Mouse (Mus musculus) ES-Bruce4 (cell line): ENCODE measurements around the gene 4931440F15Rik. TPM values are rescaled to one million over a fixed set of nuclear protein-coding genes. Genes with fewer than 3 reads are reported as not detected.
"Not testable (repeated sequence)": the region's sequence is repeated elsewhere in the genome, so short reads cannot be mapped to it uniquely, and the experiment has no call there.

ENCODE experiments used
- H3K27ac ChIP-seq: 2 replicates; pipeline ENCODE4 v1.5.1; 2012; ENCODE audit warnings: low read length, inconsistent platforms; ENCODE audit not compliant: insufficient read depth
- H3K27me3 ChIP-seq: 2 replicates; pipeline ENCODE4 v1.6.1; 2012; ENCODE audit warnings: mild to moderate bottlenecking, low read length, inconsistent platforms; ENCODE audit not compliant: control insufficient read depth, poor library complexity, insufficient read depth, severe bottlenecking
- H3K36me3 ChIP-seq: 2 replicates; pipeline ENCODE4 v1.6.1; 2012; ENCODE audit warnings: inconsistent platforms, mild to moderate bottlenecking, low read length, moderate library complexity; ENCODE audit not compliant: control insufficient read depth, poor library complexity, insufficient read depth, severe bottlenecking
- H3K4me1 ChIP-seq: one replicate; pipeline ENCODE4 v1.8.1; 2011; ENCODE audit warnings: low read length; ENCODE audit not compliant: control insufficient read depth, insufficient read depth
- H3K4me3 ChIP-seq: 2 replicates; pipeline ENCODE4 v1.5.1; 2011; ENCODE audit warnings: low read depth, mild to moderate bottlenecking, low read length
- H3K9ac ChIP-seq: 2 replicates; pipeline ENCODE4 v1.6.1; 2012; ENCODE audit warnings: low read depth, mild to moderate bottlenecking, inconsistent platforms; ENCODE audit not compliant: poor library complexity, severe bottlenecking
- H3K9me3 ChIP-seq: replicated peaks from 2 replicates; pipeline ENCODE4 v1.6.1; 2012; ENCODE audit warnings: mild to moderate bottlenecking, low read length, inconsistent platforms; ENCODE audit not compliant: control insufficient read depth, poor library complexity, insufficient read depth, severe bottlenecking
- CTCF ChIP-seq: IDR thresholded peaks from one replicate; pipeline ENCODE4 v1.8.1; 2011; ENCODE audit warnings: low read depth, low read length
- EP300 ChIP-seq: IDR thresholded peaks from 2 replicates; pipeline ENCODE4 v1.6.1; 2011; ENCODE audit warnings: low read depth, low read length; ENCODE audit not compliant: insufficient read depth
- POLR2A ChIP-seq: IDR thresholded peaks from one replicate; pipeline ENCODE4 v1.8.1; 2011; ENCODE audit warnings: low read length; ENCODE audit not compliant: insufficient read depth
- polyA plus RNA-seq: library from polyadenylated mRNA; stranded (reverse); fragments of >200 nt; gene quantifications from 2 replicates; pipeline ENCODE4 v1.2.4, GENCODE M21; 2011; ENCODE audit warnings: low read depth; ENCODE audit not compliant: missing spikeins, insufficient read depth, insufficient read length

The 4931440F15Rik gene
- not detected in 2 replicates for polyA plus RNA-seq

- peak within 1 kb of the TSS; percentile 55 for H3K4me3 ChIP-seq
- H3K27me3 ChIP-seq: not testable (repeated sequence)
Observed at GRCm38 (mm10) chr11:29825271-29825718, at the start of gene 4931440F15Rik. Gene 4931440F15Rik (minus strand): TSS chr11:29825668.

DNA sequence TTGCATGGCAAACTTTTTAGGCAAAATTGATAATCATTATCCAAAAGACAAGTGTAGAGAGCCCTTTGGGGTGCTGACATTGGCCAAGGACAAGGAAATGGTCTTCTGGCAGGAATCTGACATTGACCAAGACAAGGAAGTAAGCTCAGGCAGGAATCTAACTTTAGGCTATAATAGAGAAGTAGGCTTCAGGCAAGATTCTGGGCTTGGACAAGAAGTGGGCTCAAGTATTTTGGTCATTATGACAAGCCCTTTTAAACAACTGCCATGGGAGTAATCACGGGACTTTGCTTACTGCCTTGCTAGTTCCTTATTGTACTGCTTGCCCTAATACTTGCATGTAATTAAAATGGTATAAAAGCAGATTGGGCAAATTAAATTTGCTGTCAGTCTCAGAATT is 49.3 kb upstream of the 4931440F15Rik start:
- H3K9me3 ChIP-seq: peaks cover 43% of the 10 kb centered on the region
- not testable (repeated sequence) for H3K36me3 ChIP-seq, H3K4me1 ChIP-seq, H3K9ac ChIP-seq, H3K4me3 ChIP-seq, H3K27me3 ChIP-seq, H3K27ac ChIP-seq

More at GRCm38 (mm10) chr11:29825271-29825718, at the start of gene 4931440F15Rik:
- not testable (repeated sequence) for H3K4me1 ChIP-seq, H3K36me3 ChIP-seq, H3K9ac ChIP-seq, H3K9me3 ChIP-seq, H3K27ac ChIP-seq

GRCm38 (mm10) chr11:29870174-29870573 is 44.7 kb upstream of the 4931440F15Rik start:
- no peaks in the 10 kb centered on the region for H3K4me1 ChIP-seq
- no peak for TF ChIP-seq POLR2A
- no peak for TF ChIP-seq CTCF
- TF ChIP-seq EP300: no peak
- peaks cover 13% of the 10 kb centered on the region for H3K9me3 ChIP-seq
- no peak overlapping the region for H3K27ac ChIP-seq
- H3K27me3 ChIP-seq: no peaks in the 10 kb centered on the region
- no peaks in the 10 kb centered on the region for H3K36me3 ChIP-seq
- H3K9ac ChIP-seq: no peak overlapping the region
- no peak overlapping the region for H3K4me3 ChIP-seq

DNA sequence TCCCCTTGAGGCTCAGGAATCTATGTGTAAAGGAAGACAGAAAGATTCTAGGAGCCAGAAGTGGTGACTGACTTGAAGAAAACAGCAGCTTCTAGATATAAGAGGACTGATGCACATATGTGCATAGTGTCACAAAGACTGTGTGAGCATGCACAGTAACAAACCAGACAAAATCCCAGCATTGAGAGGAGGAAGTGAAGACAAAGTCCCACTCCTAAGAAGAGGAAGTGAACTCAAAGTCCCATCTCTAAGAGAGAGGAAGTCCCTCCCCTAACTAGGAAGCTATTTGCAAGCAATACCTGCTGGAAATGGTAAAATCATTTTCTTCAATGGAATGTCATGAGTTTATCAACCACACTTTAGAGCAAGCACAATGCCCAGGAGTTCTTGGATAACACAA is 38.8 kb upstream of the 4931440F15Rik start:
- Histone ChIP-seq H3K9ac (no peak overlapping the region), H3K27me3 (no peaks in the 10 kb centered on the region), H3K9me3 (no peaks in the 10 kb centered on the region), H3K4me3 (no peak overlapping the region), H3K36me3 (no peaks in the 10 kb centered on the region), H3K4me1 (no peaks in the 10 kb centered on the region), H3K27ac (no peak overlapping the region)
- TF ChIP-seq POLR2A (no peak), EP300 (no peak), CTCF (no peak)

DNA sequence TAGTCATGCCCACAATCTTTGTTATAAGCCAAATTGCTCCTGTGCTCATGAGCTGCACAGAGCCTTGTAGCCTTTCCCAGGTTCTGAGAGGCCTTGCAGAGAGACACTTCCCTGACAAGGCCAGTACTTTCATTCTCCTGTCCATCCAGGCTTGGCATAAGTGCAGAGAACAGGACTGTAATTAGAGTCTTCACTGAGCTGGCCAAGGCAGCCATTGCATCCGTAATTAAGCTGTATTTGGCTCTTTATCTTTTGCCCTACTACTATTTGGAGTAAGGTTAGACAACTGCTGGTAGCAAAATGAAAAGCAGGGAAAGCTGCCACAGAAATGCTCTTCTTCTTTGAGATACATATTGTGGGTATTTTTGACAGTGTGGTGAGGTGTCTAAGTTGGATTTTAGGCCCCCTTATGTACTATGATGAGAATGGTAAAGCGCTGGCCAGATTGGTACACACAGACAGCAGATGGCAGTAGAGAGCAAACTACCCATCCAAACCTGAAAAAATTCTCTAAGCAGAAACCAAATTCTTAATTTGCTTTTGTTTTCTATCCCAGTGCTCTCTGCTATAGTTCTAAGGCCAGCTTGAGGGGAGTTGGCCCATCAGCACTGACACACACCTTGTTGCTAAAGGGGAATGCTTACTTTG is 36.4 kb upstream of the 4931440F15Rik start:
- H3K36me3 ChIP-seq: no peaks in the 10 kb centered on the region
- no peak for TF ChIP-seq EP300
- TF ChIP-seq POLR2A: no peak
- no peak for TF ChIP-seq CTCF
- H3K27me3 ChIP-seq: no peaks in the 10 kb centered on the region
- H3K9me3 ChIP-seq: no peaks in the 10 kb centered on the region
- H3K9ac ChIP-seq: no peak overlapping the region
- no peak overlapping the region for H3K4me3 ChIP-seq
- no peak overlapping the region for H3K27ac ChIP-seq
- H3K4me1 ChIP-seq: no peaks in the 10 kb centered on the region

DNA sequence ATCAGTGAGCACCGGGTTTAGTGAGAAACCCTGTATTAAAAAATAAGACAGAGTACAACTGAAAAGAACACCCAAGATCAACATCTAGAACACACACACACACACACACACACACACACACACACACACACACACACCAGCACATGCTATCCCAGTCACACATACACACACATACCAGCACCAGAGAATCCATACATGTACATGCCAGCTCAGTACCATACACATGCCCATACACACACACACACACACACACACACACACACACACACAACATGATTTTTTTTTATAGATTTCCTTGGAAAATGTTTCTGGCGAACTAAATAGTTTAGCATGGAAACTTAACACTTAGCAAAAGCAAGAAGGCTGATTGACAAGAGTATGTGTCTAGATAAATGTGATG is 35.6 kb upstream of the 4931440F15Rik start:
- Histone ChIP-seq H3K9me3 (no peaks in the 10 kb centered on the region), H3K27ac (no peak overlapping the region), H3K9ac (no peak overlapping the region), H3K4me1 (no peaks in the 10 kb centered on the region), H3K36me3 (no peaks in the 10 kb centered on the region), H3K4me3 (no peak overlapping the region), H3K27me3 (no peaks in the 10 kb centered on the region)
- TF ChIP-seq POLR2A: no peak
- TF ChIP-seq EP300: no peak
- no peak for TF ChIP-seq CTCF
